Mouse (Mus musculus) liver, adult 2 months (tissue): Measurements from ENCODE around the gene Mob3c.

Experiments
- CTCF ChIP-seq: fragments of 200-500 bp; IDR thresholded peaks from 2 replicates; pipeline ENCODE4 v1.5.1; 2011; ENCODE audit warnings: low read depth, low read length, control low read depth
- POLR2A ChIP-seq: fragments of 200-500 bp; IDR thresholded peaks from 2 replicates; pipeline ENCODE4 v1.6.1; 2011; ENCODE audit warnings: low read length, control low read depth; ENCODE audit not compliant: insufficient read depth; ENCODE audit errors: extremely low read depth

DNA sequence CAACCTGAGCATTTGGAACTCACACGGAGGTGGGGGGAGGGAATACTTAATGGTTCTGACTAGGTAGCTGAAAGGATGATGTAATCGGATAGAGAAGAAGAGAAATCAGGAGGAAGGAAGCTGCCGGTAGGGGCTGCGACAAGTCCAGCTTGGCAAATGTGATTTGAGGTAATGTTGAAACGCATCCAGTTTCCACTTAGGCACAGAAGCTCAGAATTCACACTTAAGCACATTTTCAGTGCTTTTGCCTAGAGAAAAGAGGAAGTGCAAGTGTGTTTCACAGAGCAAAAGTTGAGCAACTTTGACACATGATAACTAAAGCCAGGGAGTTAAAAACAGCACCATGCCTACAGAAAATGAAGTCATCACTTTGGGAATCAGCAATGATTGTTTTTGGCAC lies 19.5 kb downstream of the Mob3c start:
- TF ChIP-seq CTCF, result no peak
- no peak for TF ChIP-seq POLR2A
